ENCODE assay signal across 29 mouse cellular contexts in the genomic region with DNA sequence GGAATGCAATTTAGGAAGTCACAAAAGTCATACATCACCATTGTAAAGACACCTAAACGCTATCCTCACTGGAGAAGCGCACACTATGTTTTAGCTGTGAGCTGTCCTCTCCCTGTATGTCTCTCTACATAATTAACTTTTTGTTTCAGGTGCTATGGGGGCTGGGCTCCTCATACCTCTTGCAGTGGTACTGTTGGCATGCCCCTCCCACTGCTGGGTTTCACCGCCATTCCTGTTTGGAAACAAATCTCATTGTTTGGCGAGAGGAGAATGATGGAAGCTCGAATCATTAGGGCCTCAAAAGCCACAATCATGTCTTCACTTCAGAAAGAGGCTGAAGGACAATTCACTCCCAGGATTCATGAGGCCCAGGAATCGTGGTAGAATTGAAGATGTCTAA. TPM values are rescaled to one million over a fixed set of nuclear protein-coding genes. Genes with fewer than 3 reads are reported as not detected.
"Had no signal": no experiment of that assay in that cellular context is flagged by ENCODE, and none has a peak within 500 bp of the region (broad histone marks: within the 10 kb centered on the region; RNA-seq: fewer than 3 reads in every experiment).

No protein-coding gene starts in this region.

- H3K27me3 ChIP-seq: embryonic facial prominence, embryonic 12.5 days; embryonic facial prominence, embryonic 13.5 days; embryonic facial prominence, embryonic 15.5 days; forebrain, embryonic 12.5 days; forebrain, embryonic 13.5 days; forebrain, embryonic 15.5 days had no signal

- ATAC-seq: forebrain, embryonic 13.5 days; forebrain, embryonic 14.5 days; forebrain, embryonic 15.5 days; forebrain, embryonic 16.5 days; forebrain, postnatal 0 days had no signal

- H3K27ac ChIP-seq: embryonic facial prominence, embryonic 10.5 days; embryonic facial prominence, embryonic 12.5 days; embryonic facial prominence, embryonic 13.5 days; embryonic facial prominence, embryonic 15.5 days; forebrain, embryonic 10.5 days; forebrain, embryonic 12.5 days; forebrain, embryonic 13.5 days; forebrain, embryonic 15.5 days; gastrocnemius, adult 2 months; heart, adult 2 months had no signal

- H3K36me3 ChIP-seq: embryonic facial prominence, embryonic 10.5 days; embryonic facial prominence, embryonic 12.5 days; embryonic facial prominence, embryonic 13.5 days; embryonic facial prominence, embryonic 15.5 days; forebrain, embryonic 10.5 days; forebrain, embryonic 12.5 days; forebrain, embryonic 15.5 days had no signal

- H3K9ac ChIP-seq: embryonic facial prominence, embryonic 12.5 days; embryonic facial prominence, embryonic 13.5 days; embryonic facial prominence, embryonic 15.5 days; forebrain, embryonic 12.5 days; forebrain, embryonic 13.5 days; forebrain, embryonic 15.5 days; forebrain, postnatal 0 days had no signal

- DNase-seq: cerebellum, adult 2 months; cerebellum, adult 8-10 months; cerebellum, adult 9-10 months; cerebellum, adult 9-11 months; cerebellum, postnatal 10 days; cerebellum, postnatal 14 days; cerebellum, postnatal 25 days; cerebellum, postnatal 36 days; embryo, embryonic 11 days; forebrain, postnatal 0 days; gastrocnemius, adult 2 months; gastrocnemius, postnatal 10 days; gastrocnemius, postnatal 14 days; gastrocnemius, postnatal 25 days; gastrocnemius, postnatal 36 days; heart, adult 18-20 months; heart, adult 2 months had no signal

- H3K9me3 ChIP-seq: embryonic facial prominence, embryonic 10.5 days; embryonic facial prominence, embryonic 12.5 days; embryonic facial prominence, embryonic 13.5 days; embryonic facial prominence, embryonic 15.5 days; forebrain, embryonic 10.5 days; forebrain, embryonic 12.5 days; forebrain, embryonic 13.5 days; forebrain, embryonic 15.5 days had no signal

- H3K4me3 ChIP-seq: embryonic facial prominence, embryonic 10.5 days; embryonic facial prominence, embryonic 12.5 days; embryonic facial prominence, embryonic 13.5 days; embryonic facial prominence, embryonic 15.5 days; erythroblast, embryonic 14.5 days; forebrain, embryonic 10.5 days; forebrain, embryonic 12.5 days; forebrain, embryonic 13.5 days; forebrain, embryonic 15.5 days; gastrocnemius, adult 2 months; heart, adult 2 months had no signal

- H3K4me2 ChIP-seq: embryonic facial prominence, embryonic 12.5 days; embryonic facial prominence, embryonic 13.5 days; embryonic facial prominence, embryonic 15.5 days; forebrain, embryonic 12.5 days; forebrain, embryonic 13.5 days; forebrain, embryonic 15.5 days had no signal

- H3K4me1 ChIP-seq: embryonic facial prominence, embryonic 10.5 days; embryonic facial prominence, embryonic 12.5 days; embryonic facial prominence, embryonic 15.5 days; forebrain, embryonic 12.5 days; forebrain, embryonic 13.5 days; forebrain, embryonic 15.5 days had no signal

RNA-seq across cellular contexts. Expression of a gene that starts 59.0 kb away (rescaled TPM):
- total RNA-seq: common myeloid progenitor, adult 5-6 weeks; forebrain, postnatal 0 days had no signal
